Mouse (Mus musculus) adrenal gland, adult 2 months (tissue): ENCODE measurements around the gene Smyd4. TPM values are rescaled to one million over a fixed set of nuclear protein-coding genes. Genes with fewer than 3 reads are reported as not detected.

Source experiments
- DNase-seq: peaks from one replicate; pipeline ENCODE4 v3.0.0; 2021
- polyA plus RNA-seq: library from polyadenylated mRNA; depleted of rRNA; stranded (reverse); fragments of >200 nt; gene quantifications from 2 replicates; pipeline ENCODE4 v1.2.3, GENCODE M21; 2012
- total RNA-seq, 2 experiments: library from RNA; stranded (reverse); gene quantifications; 2 replicates each; pipeline ENCODE4 v1.2.3; 2021

Gene Smyd4
- total and polyA plus RNA-seq, 3 experiments, result 5.2 to 12.5 (median 6.3) TPM

DNA sequence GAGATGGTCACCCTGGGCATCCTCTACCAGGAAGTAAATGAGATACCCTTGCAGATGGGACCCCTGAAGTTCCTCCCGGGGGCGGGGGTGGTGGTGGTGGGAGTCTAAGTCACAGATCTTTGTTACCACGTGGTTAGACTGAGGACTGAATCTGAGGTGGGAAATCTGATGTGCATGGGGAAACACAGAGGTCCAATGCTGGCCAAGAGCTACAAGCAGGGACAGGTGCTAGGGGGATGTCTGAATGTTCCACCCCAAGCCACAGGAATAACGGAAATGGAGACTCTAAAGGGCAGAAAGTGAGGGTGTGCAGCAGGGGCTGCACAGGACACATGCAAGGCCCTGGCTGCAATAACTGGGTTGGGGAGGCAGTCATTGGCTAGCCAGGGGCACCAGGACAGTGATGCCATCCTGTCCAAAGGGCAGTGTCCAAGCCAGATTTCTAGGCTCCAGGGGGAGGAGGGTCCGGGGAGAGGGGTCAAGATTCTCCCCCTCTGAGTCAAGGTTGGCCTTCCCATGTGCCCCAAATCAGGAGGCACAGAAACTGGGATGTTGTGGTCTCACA, 72.7 kb downstream of the Smyd4 start:
- no peak for DNase-seq

DNA sequence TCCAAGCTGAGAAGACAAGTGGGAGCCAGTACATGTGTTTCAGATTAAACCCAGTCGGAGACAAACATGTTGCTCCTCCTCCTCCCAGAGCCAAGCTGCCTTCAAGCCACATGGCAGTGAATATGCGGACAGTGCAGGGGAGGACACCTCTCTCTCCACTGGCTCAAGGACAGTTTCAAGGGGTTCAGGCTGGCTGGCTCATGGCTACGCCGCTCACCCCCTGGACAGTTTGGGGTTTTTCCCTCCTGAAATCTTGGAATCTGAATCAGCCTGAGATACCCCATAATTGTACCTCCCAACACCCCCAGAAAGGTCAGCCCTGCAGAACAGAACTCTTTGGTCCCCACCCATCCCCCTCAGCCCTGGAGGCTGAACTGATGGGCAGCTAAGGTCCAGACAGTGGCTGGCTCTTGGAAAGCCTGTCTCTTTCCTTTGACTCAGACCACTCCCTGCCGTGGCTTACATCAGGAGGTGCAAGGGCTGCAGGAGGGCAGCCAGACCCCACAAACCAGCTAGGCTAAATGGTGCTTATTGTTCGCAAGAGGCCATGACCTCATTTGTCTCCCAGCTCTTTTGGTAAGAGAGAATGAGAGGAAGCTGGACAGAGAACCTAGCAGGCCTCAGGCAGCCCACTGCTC, 73.3 kb downstream of the Smyd4 start:
- peak; percentile 48 for DNase-seq

DNA sequence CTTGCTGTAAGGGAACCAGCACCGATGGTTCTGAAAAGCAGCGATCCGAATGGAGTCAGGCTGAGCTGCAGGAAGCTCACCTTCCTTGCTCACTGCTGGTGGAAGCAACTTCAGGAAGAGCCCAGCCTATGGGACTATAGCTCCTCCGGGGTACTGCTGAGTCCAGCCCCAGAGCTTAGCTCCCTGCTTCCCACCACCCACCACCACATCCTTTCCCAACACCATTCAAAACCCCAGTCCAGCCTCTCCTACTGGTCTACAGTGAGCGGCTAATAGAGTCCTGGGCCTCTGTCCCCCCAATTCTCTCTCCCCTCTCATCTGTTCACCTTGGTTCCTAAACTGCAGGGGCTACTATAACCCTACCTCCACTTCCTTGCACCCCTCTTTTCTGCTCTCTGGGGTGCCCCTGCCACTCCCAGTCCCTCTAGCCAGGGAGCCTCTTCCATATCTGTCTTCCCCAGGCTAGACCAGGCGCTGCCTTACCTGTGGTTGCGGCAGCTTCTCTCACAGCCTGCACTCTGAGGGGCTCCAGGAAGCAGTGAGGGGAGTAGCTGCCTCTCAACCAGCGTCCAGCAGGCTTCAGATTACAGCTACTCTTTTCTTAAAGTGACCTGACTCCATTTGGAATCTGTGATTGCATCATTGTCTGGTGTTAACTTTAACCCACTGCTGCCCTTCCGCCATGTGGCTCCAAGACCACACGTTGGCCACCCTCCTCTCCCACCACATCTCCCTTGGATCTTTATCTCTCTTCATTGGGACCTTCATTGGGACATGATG, 74.0 kb downstream of the Smyd4 start, which contains the start of gene Serpinf1:
Gene Serpinf1 (minus strand): TSS at position 689 of the 780 bp plus-strand sequence.
- no peak for DNase-seq

DNA sequence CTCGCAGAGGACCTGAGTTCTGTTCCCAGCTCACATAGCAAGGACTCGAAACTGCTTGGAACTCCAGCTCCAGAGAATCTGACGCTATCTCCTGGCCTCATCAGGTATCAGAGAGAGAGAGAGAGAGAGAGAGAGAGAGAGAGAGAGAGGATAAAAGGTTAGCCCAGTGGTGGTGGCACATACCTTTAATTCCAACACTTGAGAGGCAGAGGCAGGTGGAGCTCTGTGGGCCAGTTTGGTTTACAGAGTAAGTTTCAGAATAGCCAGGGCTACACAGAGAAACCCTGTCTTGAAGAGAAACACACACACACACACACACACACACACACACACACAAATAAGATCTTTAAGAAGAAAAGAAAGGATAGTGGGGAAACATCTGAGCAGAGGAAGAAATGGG, 74.9 kb downstream of the Smyd4 start:
- no peak for DNase-seq

DNA sequence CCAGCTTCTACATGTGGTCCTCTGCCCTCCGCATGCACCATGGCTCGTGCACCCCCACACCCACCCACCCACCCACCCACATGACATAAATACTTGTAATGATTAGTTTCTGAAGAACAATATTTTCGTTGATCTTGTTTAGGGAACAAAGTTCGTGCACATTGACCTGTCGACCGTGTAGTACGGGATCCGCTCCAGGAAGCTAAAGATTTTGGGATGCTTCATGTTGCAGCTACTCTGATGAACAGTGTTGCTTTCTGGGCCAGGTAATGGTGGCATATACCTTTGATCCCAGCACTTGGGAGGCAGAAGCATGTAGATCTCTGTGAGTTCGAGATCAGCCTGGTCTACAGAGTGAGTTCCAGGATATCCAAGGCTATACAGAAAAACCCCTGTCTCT, 75.8 kb downstream of the Smyd4 start:
- no peak for DNase-seq

DNA sequence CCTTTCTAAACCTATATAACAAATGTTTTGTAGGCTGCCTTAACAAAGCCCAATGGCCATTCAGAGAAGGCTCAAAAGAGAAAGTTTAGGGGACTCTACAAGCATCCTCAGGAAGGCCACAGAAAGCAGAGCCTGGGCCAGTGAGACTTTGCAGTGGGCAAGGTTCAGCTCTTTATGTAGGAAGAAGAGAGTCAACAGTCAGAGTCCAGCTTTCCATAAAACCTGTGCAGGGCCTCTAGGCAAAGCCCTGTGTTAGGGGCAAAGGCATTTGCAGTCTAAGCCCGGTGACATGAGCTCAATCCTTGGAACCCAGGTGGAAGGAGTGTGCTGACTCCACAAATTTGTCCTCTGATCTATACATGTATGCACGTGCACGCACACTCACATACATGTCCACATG, 76.2 kb downstream of the Smyd4 start:
- DNase-seq, result no peak

DNA sequence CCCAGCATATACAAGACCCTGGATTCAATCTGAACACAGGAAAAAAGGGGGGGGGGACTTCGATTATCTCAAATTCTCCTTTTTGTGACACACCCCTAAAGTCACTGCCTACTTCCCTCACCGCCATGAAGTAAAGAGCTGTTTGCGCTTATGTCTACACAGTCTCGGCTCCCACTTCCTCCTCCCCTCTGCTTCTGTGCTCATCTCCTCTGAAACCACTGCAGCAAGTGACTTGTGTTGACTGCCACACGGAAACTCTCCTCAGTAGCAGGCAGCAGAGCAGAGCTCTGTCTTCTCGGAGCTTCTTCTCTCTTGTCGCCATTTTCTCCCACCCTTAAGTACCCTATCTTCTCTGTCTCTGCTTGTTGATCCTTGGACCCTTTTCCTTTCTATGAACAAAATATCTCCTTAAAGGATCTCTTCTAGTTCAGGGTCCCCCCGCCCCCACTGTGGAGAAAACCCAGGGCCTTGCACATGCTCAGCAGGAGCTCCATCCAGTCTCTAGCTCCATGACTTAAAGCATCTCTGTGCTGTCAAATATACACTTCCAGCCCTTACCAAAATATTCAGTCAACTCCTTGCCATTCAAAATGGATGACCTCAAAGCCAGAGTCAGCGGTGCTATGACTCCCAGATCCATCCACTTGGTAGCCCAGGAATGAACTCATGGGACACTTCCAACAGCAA, 80.9 kb downstream of the Smyd4 start:
- DNase-seq, result no peak

DNA sequence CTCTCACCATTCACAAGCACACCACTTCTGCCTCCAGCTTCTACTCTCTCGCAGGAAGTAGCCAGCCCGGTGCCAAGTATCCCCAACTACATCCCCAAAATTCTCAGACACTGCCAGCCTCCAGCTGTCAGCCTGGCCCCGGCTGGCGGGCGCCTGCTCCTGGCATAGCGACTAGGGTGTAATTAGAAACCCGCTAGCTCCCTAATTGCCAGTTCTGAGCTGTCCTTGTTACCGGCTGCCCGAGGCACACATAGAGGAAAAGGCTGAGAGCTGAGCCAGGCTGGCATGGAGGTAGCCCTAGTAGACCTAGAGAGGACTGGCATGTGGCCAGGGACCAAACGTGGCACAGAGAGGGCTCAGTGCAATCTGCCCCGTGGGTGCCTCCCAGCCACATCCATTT, 83.1 kb downstream of the Smyd4 start:
- peak; percentile 46 for DNase-seq

DNA sequence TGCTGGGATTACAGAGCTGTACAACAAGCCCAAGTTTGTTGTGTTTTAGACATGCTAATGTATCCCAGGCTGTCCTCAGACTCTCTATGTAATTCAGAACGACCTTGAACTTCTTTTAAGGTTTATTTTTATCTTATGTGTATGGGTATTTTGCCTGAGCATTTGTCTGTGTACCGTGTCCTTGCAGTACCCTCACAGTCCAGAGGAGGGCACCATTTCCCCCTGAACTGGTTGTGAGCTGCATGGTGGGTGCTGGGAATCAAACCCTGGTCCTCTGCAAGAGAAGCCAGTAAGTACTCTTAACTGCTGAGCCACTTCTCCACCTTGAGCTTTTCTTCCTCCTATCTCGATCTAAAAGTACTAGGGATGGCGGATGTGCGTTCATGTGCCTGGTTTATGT, 85.9 kb downstream of the Smyd4 start:
- no peak for DNase-seq

DNA sequence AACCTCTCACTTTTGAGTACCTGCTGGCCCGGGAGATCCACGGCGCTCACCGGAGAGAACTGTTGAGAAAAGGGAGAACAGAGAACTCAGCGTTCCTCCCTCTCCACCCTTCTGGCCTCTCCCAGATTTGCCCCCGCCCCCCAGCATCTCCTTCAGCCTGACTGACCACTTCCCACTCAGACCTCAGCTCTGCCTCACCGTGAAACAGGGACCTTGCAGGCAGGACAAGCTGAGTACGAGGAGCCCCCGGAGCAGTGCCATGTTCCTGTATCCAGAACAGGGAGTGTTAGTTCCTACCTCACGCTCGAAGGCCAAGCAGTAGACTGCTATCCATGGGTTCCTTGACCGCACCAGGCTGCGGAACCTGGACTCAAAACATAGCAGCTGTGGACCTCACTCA, 90.0 kb downstream of the Smyd4 start:
- no peak for DNase-seq

DNA sequence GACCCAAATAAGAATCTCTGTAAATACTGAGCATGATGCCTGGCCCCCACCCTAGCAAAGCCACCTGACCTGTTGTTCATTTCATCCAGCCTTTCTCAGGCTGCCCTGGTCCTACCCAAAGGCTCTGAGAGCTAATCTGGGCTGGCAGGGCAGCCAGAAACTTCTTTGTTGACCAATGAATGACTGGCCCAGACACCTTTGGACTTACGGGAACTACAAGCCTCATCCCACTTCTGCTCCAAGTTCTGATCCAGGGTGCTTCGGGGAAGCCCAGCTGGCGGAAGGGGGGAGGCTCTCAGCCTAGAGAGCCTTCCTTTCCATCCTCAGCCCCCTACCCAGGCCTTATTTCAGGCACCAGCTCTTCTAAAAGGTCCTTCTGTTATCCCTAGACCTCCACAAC, 90.6 kb downstream of the Smyd4 start:
- DNase-seq, result no peak

DNA sequence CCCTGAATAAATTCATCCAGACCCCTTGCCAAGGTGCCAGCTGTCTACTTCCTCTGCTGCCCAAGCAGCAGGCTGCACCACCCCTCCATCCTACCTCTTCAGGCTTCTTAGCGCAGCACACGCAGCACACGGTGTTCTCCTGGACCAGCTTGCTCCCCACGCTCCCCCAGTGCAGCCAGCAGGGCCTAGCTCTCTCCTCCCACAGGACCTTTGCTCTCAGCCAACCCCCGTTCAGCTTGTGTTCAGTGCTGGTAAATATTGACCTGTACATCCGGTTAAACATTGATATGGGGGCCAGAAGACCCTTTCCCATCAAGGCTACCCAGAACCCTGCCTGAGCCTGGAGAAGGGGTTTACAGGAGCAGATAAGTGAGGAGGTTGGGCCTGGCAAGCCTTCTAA, 91.1 kb downstream of the Smyd4 start, which contains the start of gene Serpinf2:
Gene Serpinf2 (minus strand): TSS at position 229 of the 400 bp plus-strand sequence.
- DNase-seq, result no peak

DNA sequence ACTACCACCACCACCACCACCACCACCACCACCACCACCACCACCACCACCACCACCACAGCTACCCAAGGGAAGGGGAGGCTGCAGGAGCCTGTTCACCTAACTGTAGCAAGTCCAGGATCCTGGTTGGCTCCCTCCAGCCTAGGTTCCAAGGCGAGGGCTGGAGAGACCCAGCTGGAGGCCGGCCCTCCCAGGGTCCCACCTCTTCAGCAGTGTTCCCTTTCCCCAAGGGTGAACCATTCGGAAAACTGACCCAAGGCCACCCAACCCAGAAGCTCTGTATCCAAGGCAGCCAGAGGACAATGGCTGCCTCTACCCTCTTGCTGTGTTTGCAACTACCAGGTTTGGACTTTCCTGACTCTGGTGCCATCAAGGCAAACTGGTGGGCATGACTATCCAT, 91.7 kb downstream of the Smyd4 start:
- no peak for DNase-seq

DNA sequence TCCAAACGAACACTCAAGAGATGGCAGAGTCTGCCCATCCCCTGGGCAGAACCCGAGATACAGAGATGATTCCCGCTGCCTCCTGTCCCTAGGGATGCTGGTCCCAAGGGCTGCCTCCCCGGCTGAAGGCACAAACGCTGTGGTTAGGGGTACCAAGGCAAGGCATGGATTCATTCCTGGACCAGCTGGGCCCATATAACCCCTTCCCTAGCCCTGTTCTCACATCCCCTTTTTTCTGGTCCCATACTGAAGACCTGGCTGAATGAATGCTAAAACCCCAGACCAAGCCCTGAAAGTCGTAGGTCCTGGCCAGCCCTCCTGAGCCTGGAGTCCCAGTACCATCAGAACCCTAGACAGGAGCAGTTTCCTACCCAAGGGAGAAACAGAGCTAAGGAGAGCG, 92.8 kb downstream of the Smyd4 start:
- no peak for DNase-seq

DNA sequence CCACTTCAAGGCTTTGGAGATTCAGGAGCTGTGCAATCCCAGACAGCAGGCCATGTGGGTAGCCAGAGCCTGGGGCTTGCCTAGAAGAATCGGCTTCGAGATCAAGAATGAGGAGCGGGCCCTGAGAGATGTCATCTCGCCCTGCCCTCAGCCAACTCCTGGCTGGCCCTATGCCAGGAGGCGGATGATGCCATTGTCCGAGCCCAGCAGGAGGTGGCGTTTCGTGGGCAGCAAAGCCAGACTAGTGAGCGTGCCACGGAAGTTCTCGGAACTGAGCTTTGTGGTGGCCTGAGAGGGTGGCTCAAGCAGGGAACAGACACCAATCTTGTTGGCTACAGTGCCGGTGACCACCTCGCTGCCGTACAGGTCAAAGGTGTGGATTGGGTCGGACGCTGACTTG, 93.4 kb downstream of the Smyd4 start:
- no peak for DNase-seq

DNA sequence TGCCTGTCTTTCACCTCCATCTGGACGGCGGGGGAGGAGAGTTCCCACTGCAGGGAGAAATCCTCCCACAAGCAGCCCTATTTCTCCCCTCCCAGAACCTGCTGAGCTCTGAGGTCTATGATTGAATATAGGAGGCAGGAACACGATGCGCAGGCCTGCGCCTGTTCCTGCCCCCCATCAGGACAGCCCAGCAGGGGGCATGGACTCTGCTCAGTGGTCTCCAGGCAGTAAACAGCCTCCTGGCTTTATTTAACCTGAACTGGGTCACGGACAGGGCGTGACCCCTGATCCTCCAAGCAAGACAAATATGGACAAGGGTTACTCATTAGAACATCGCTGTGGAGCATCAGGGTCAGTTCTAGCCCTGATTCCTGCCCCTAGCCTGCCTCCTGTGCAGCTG, 95.5 kb downstream of the Smyd4 start:
- DNase-seq, result no peak

DNA sequence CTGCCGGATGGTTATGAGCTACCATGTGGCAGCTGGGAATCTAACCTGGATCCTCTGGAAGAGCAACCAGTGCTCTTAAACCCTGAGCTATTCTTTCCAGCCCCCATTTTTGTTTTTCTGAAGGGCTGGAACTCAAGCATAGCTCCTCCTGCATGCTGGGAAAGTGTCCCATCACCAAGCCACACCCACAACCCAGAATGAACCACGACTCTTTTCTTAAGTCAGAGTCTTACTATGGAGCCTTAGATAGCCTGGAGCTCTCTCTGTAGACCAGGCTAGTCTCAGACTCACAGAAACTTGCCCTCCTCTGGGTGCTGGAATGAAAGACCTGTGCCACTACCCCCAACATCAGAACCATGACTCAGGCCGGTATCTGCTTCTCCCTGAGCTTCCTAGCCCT, 100.3 kb downstream of the Smyd4 start:
- no peak for DNase-seq

DNA sequence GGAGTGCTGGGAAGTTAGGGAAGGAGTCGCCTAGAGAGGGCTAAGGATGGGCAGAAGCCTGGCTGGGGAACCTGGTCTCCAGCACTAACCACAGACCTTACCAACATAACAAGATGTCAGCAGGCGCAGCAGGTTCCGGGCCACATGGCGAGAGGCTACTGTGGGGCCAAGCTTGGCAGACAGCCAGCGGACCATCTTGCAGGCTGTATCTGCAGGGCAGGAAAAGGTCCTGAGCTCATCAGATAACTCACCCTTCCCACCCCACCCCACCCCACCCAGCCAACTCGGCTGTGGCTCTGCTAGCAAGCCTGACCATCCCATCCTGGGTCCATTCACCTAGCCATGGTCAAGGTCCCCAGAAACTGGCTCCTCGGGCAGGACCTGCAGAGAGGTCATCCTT, 101.5 kb downstream of the Smyd4 start:
- no peak for DNase-seq

DNA sequence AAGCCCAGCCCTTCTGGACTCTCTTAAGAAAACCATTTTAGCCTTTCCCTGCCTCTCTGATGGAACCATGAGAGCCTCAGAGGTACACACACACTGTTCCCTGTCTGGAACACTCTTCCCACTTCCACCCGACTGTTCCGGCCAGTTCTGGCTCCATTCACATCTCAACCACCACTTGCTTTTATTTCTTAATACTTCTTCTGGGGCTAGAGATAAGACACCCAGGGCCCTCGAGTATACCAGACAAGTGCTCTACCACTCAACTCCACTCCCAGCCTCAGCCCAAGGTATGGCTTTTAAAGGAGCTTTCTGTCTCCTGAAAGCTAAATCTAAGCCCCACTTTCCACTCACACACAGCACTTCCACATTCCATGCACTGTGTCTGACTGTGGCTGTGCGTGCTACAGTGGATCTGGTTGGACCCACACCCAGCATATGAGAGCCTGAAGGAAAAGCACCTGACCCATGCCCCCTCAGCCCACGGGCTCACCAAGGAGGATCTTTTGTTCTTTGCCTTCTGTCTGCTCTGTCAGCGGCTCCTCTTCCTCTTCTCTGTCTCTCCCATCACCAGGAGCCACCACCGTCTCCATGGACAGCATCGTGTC, 102.2 kb downstream of the Smyd4 start:
- DNase-seq, result no peak

DNA sequence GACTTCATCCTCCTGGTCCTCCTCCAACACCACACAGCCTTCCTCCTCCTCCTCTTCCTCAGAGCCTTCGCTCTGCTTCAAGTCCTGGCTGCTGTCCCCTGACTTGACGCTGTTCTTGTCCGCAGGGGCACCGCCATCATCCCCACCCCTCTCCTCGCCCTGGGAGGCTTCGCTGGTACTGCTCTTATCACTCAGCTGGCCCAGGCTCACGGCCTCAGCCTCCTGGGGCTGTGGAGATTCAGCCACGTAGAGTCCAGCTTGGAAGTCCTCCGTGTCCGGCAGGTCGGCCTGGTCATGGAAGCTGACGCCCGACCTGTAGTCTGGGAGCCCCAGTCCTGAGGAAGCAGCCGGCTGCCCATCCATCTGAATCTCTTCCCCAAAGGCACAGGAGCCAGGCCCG, 102.7 kb downstream of the Smyd4 start:
- no peak for DNase-seq

DNA sequence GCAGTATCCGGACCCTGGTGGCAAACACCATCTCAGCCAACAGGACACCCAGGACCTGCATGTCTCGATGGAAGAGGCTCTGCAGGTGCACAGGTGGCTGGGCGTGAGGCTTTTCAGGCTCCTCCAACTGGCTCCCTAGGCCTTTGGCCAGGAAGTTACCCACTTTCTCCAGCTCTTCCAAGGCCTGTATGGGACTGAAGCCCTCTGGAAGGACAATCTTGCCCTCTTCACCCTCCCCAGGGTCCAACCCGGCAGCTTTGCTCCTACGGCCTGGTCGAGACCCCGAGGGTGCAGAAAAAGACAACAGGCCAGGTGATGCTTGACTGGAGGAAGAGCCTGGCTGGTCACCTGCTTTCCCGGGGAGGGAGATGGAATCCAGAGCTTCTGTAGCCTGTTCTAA, 103.8 kb downstream of the Smyd4 start:
- DNase-seq, result no peak

DNA sequence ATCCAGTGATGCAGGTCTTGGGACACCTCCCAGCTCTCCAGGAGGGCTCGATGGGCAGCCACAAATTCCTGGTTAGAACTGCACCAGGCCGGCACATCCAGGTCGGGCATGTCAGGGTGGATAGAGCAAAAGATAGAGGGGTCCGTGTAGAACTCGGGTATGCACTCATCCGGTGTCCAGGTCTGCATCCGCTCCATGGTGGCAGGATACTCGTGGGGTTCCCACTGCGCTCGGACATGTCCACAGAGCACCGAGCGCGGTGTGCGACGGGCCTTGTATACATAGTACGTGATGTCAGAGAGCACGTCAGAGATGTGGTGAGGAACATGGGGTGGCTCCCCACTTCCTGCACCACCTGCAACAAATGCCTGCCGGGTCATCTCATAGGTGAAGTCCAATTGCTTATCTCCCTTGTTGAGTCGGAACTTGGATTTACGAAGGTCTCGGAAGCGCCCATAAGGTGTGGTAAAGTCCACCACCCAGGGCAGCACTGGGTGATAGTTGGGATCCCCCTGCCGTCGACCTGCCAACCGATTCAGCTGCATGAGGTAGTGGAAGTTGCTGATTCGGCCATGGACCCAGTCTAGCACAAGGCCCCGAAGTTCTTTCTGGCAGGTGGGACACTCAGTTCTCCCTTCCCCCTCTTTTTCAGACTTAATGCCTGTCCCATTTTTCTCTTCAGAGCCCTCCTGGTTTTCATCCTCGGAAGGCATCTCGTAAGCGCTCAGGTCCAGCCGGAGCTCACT, 104.8 kb downstream of the Smyd4 start:
- DNase-seq, result no peak
